In the genomic region with DNA sequence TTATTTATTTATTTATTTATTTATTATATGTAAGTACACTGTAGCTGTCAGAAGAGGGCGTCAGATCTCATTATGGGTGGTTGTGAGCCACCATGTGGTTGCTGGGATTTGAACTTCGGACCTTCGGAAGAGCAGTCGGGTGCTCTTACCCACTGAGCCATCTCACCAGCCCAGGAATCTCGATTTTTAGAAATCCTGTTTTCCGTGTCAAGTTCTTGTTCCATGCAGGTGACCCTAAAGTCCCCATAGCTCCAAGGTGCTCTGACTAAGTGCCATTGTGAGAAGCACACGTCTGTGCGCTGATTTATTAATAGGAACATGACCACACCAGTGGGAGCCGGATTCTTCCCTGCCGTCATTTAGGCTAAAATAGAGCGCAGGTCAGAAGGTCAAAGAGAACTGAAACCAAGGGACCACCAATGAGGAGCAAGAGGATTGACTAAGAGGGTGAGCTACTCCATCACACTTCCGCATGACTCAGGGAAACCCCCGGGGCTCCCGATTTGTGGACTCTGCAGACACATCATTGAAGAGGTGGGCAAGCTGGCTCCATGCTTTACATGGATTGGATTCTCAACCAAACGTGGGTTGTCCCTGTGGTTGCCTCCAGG, we compare ENCODE assay signal across 13 mouse cellular contexts. TPM values are rescaled to one million over a fixed set of nuclear protein-coding genes. Genes with fewer than 3 reads are reported as not detected.
DNase-seq lines count a peak whose midpoint lies in the region; ATAC-seq and TF ChIP-seq lines count a peak whose summit lies in the region.
"Had no signal": no experiment of that assay in that cellular context is flagged by ENCODE, and none has a peak within 500 bp of the region (broad histone marks: within the 10 kb centered on the region; RNA-seq: fewer than 3 reads in every experiment).

No protein-coding gene starts in this region.

- H3K9ac ChIP-seq in forebrain, embryonic 13.5 days = no peak overlapping the region
- H3K9ac ChIP-seq in midbrain, embryonic 13.5 days (replicated peaks) = no peak overlapping the region
- H3K9ac ChIP-seq: forebrain, embryonic 12.5 days; midbrain, embryonic 12.5 days; stomach, embryonic 15.5 days had no signal

- TF ChIP-seq CTCF in left cerebral cortex, adult 2 months (IDR thresholded peaks at IDR 0.05) = no peak

- WGBS in heart, embryonic 10.5 days = 68% methylated on average over 15 of the region's 15 CpGs
- WGBS in forebrain, embryonic 13.5 days = 86% methylated on average over 15 of the region's 15 CpGs
- WGBS in midbrain, embryonic 13.5 days = 86% methylated on average over 15 of the region's 15 CpGs

- no peak overlapping the region for H3K4me2 ChIP-seq in forebrain, embryonic 13.5 days
- no peak overlapping the region for H3K4me2 ChIP-seq in midbrain, embryonic 13.5 days (replicated peaks)
- H3K4me2 ChIP-seq: forebrain, embryonic 12.5 days; midbrain, embryonic 12.5 days; stomach, embryonic 15.5 days had no signal

- H3K4me3 ChIP-seq in heart, embryonic 10.5 days = no peak overlapping the region
- no peak overlapping the region for H3K4me3 ChIP-seq in forebrain, embryonic 13.5 days
- H3K4me3 ChIP-seq in left cerebral cortex, adult 2 months = no peak overlapping the region
- no peak overlapping the region for H3K4me3 ChIP-seq in midbrain, embryonic 13.5 days (replicated peaks)
- H3K4me3 ChIP-seq: forebrain, embryonic 12.5 days; limb, embryonic 10.5 days; midbrain, embryonic 12.5 days; stomach, embryonic 15.5 days had no signal

- intact Hi-C loops in left cerebral cortex, adult 2 months (cut with DNase I) = no loop called here

- peaks cover 12% of the 10 kb centered on the region; the same call in 1 of the 2 replicates for H3K4me1 ChIP-seq in heart, embryonic 10.5 days
- H3K4me1 ChIP-seq in forebrain, embryonic 13.5 days = 0 out of 2 replicates have a peak, but pooled peaks cover 5% of the 10 kb centered on the region
- H3K4me1 ChIP-seq in midbrain, embryonic 13.5 days (replicated peaks) = 0 out of 2 replicates have a peak, but pooled peaks cover 3% of the 10 kb centered on the region
- H3K4me1 ChIP-seq: limb, embryonic 10.5 days; midbrain, embryonic 12.5 days had no signal

- no peaks in the 10 kb centered on the region for H3K36me3 ChIP-seq in heart, embryonic 10.5 days
- H3K36me3 ChIP-seq in forebrain, embryonic 13.5 days (ENCODE audit: poor library complexity, severe bottlenecking) = no peaks in the 10 kb centered on the region
- H3K36me3 ChIP-seq in midbrain, embryonic 13.5 days = no peaks in the 10 kb centered on the region
- H3K36me3 ChIP-seq: forebrain, embryonic 12.5 days; limb, embryonic 10.5 days; midbrain, embryonic 12.5 days; stomach, embryonic 15.5 days had no signal

- no peaks in the 10 kb centered on the region for H3K27me3 ChIP-seq in heart, embryonic 10.5 days (ENCODE audit: insufficient read depth, poor library complexity, severe bottlenecking)
- no peaks in the 10 kb centered on the region for H3K27me3 ChIP-seq in forebrain, embryonic 13.5 days
- H3K27me3 ChIP-seq in midbrain, embryonic 13.5 days = no peaks in the 10 kb centered on the region
- H3K27me3 ChIP-seq: forebrain, embryonic 12.5 days; midbrain, embryonic 12.5 days; stomach, embryonic 15.5 days had no signal

- H3K9me3 ChIP-seq in heart, embryonic 10.5 days = no peaks in the 10 kb centered on the region
- H3K9me3 ChIP-seq in forebrain, embryonic 13.5 days (replicated peaks) = no peaks in the 10 kb centered on the region
- H3K9me3 ChIP-seq in midbrain, embryonic 13.5 days = no peaks in the 10 kb centered on the region
- H3K9me3 ChIP-seq: forebrain, embryonic 12.5 days; limb, embryonic 10.5 days; midbrain, embryonic 12.5 days; stomach, embryonic 15.5 days had no signal

- peak; percentile 36 to 76 for DNase-seq in heart, adult 18-20 months
- no peak for DNase-seq in heart, embryonic 10.5 days (ENCODE audit: low spot score)
- DNase-seq in B cell, adult 2 months = peak; percentile 30 to 46
- peak; percentile 59 for DNase-seq in lung, postnatal 25 days (ENCODE audit: low spot score)
- DNase-seq in left cerebral cortex, adult 2 months (ENCODE audit: extremely low spot score in 1 of 2, low spot score in 2 of 2) = no peak

- peak; percentile 81 for ATAC-seq in granulocyte monocyte progenitor cell, adult 5-6 weeks (replicated peaks; ENCODE audit: poor library complexity, severe bottlenecking)
- no peak for ATAC-seq in forebrain, embryonic 13.5 days
- no peak for ATAC-seq in midbrain, embryonic 13.5 days

- no peak overlapping the region for H3K27ac ChIP-seq in heart, embryonic 10.5 days
- no peak overlapping the region for H3K27ac ChIP-seq in forebrain, embryonic 13.5 days
- H3K27ac ChIP-seq in left cerebral cortex, adult 2 months = no peak overlapping the region
- H3K27ac ChIP-seq in midbrain, embryonic 13.5 days = no peak overlapping the region
- H3K27ac ChIP-seq: forebrain, embryonic 12.5 days; kidney, postnatal 0 days; limb, embryonic 10.5 days; midbrain, embryonic 12.5 days; stomach, embryonic 15.5 days had no signal

RNA-seq across cellular contexts. Expression of a gene that starts 4.5 kb away (rescaled TPM):
- total RNA-seq in heart, adult 18-20 months (2021) = 10 to 100 TPM; 32.7 to 35.3 TPM
- polyA plus RNA-seq in heart, embryonic 10.5 days (2016; fragmentation: Nextera tagmentation; extraction: Ambion mirVana) = 37.7 and 39.5 TPM in 2 replicates
- total RNA-seq in granulocyte monocyte progenitor cell, adult 5-6 weeks (2014; fragmentation: Nextera tagmentation) = 89.6 and 92.9 TPM in 2 replicates
- 85.5 and 95.4 TPM in 2 replicates for total RNA-seq in granulocyte monocyte progenitor cell, adult 5-6 weeks (2017)
- 19.7 and 20.6 TPM in 2 replicates for polyA plus RNA-seq in forebrain, embryonic 13.5 days (2015; fragmentation: Nextera tagmentation; extraction: Ambion mirVana)
- total RNA-seq in left cerebral cortex, adult 2 months (2021) = 10 to 100 TPM; 26.0 to 27.3 TPM
- polyA plus RNA-seq in midbrain, embryonic 13.5 days (2015; fragmentation: Nextera tagmentation; extraction: Ambion mirVana) = 19.9 and 21.7 TPM in 2 replicates

RNA-seq across cellular contexts. Expression of a gene that starts 30.4 kb away (rescaled TPM):
- 1 to 10 TPM; 3.7 to 6.4 TPM for total RNA-seq in heart, adult 18-20 months (2021)
- 2.3 and 2.5 TPM in 2 replicates for polyA plus RNA-seq in heart, embryonic 10.5 days (2016; fragmentation: Nextera tagmentation; extraction: Ambion mirVana)
- 5.5 and 6.4 TPM in 2 replicates for total RNA-seq in granulocyte monocyte progenitor cell, adult 5-6 weeks (2014; fragmentation: Nextera tagmentation)
- total RNA-seq in granulocyte monocyte progenitor cell, adult 5-6 weeks (2017) = 5.6 and 6.9 TPM in 2 replicates
- polyA plus RNA-seq in forebrain, embryonic 13.5 days (2015; fragmentation: Nextera tagmentation; extraction: Ambion mirVana) = 5.1 and 5.2 TPM in 2 replicates
- 10 to 100 TPM; 15.9 to 16.5 TPM for total RNA-seq in left cerebral cortex, adult 2 months (2021)
- 6.1 and 6.6 TPM in 2 replicates for polyA plus RNA-seq in midbrain, embryonic 13.5 days (2015; fragmentation: Nextera tagmentation; extraction: Ambion mirVana)

Comparison
In these comparisons a context has a peak if more than half of its experiments do, and no peak if none do; other contexts are left out.
1. DNase-seq: peak in heart, adult 18-20 months (2 of 2), B cell, adult 2 months (2 of 2) and lung, postnatal 25 days (single experiment); none in heart, embryonic 10.5 days (single experiment) and left cerebral cortex, adult 2 months (0 of 2).